Mouse (Mus musculus): ENCODE results near the gene Panx2. TPM values are rescaled to one million over a fixed set of nuclear protein-coding genes. Genes with fewer than 3 reads are reported as not detected.

The Panx2 gene
- polyA plus RNA-seq (2015; fragmentation: Nextera tagmentation; extraction: Ambion mirVana), result 0.59 and 0.96 TPM in 2 replicates

DNA sequence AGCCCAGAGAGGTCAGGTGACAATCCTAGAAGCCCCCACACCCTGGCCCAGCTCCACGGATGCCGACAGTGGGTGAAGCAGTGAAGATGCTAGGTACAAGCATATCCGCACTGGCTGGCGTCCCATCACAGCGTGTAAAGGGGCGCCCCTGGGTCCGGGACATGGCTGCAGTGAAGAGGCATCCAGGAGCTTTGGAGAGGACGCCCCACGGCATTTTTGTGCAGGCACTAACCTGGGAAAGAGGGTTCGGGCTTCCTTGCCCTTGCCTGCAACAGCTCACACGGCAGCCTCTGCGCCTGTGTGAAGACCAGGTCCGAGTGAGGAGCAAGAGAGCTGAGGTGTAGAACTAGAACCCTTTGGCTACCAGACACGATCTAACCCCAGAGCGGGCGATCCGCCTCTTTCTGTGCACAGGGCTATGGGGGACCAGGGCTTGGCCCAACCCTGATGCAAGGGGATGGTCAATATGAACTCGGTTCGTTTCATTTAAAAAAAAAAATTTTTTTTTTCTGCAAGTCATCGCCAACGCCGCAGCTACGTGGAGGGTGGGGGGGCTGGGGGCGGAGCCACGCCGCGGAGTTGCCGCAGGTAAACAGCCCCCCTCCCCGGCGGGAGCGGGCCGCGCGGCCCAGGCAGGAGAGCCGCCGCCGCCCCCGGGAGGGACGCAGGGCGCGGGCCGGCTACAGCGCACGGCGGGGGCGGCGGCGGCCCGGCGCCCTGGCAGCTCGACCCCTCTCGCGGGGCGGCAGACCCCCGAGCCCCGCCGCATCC lies at the start of gene Panx2:
Panx2 (plus strand) TSS at position 574 of the 771 bp plus-strand sequence.

DNA sequence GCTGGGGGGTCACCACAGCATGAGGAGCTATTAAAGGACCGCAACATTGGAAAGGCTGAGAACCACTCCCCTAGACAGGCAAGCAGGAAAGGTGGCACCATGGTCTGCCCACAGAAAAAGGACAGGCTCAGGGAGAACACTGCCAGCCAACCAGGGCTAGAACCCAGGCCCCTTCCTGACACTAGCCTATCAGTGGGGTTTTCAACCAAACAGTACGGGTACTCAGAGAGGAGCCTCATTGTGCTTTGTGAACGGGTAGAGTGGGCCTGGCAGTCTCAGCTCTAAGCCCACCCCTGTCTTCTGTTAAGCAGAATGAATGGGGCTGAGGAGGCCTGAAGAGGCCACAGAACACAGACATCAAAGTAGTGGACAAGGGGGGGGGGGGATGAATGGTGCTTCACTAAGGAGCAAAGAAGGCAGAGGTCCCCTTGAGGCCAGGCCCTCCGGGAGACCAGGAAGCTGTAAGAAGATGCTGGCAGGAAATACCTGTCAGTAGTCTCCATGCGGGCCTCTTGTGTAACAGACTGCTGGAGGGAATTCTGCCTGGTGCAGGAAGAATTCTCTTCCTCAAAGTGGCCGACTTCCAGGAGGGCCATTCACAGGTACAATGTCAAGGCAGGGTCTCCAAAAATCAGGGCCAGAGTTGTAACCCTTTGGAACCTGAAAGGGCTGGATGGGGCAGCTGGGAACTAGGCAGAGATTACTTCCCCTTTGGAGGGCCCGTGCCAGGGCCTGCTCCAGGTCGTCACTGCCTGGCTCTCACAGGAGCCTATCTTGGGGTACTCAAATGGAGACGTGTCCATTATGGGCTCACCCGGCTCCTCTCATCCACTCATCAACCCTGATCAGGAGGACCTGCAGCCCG lies 15.3 kb downstream of the Panx2 start, which contains the start of gene Trabd:
Trabd (plus strand) TSS at position 512 of the 865 bp plus-strand sequence.

GRCm38 (mm10) chr15:89088607-89089247 lies 29.2 kb downstream of the Panx2 start, which contains the start of gene Selenoo:
Selenoo (plus strand) TSS chr15:89089084.

GRCm38 (mm10) chr15:89122649-89123366 lies 63.3 kb downstream of the Panx2 start, which contains the start of gene Tubgcp6:
Tubgcp6 (minus strand) TSS chr15:89123112.

Other genes starting within 250 kb of the Panx2 start
- 8.8 and 11.5 TPM in 2 replicates for gene Alg12, start 240.4 kb upstream of the Panx2 start, polyA plus RNA-seq (2015; fragmentation: Nextera tagmentation; extraction: Ambion mirVana)
- 33.1 and 44.2 TPM in 2 replicates for gene Creld2, start 240.1 kb upstream of the Panx2 start, polyA plus RNA-seq (2015; fragmentation: Nextera tagmentation; extraction: Ambion mirVana)
- 40.0 and 40.8 TPM in 2 replicates for gene Pim3, start 197.5 kb upstream of the Panx2 start, polyA plus RNA-seq (2015; fragmentation: Nextera tagmentation; extraction: Ambion mirVana)
- not detected in 2 replicates for gene Ttll8, start 105.3 kb upstream of the Panx2 start, polyA plus RNA-seq (2015; fragmentation: Nextera tagmentation; extraction: Ambion mirVana)
- gene Mlc1, start 80.7 kb upstream of the Panx2 start, polyA plus RNA-seq (2015; fragmentation: Nextera tagmentation; extraction: Ambion mirVana), result 0.17 TPM in 1 of 2 replicates, not detected in the other
- 1.0 TPM in 1 of 2 replicates, not detected in the other for gene Mov10l1, start 76.8 kb upstream of the Panx2 start, polyA plus RNA-seq (2015; fragmentation: Nextera tagmentation; extraction: Ambion mirVana)
- gene Trabd, start 15.4 kb downstream of the Panx2 start, polyA plus RNA-seq (2015; fragmentation: Nextera tagmentation; extraction: Ambion mirVana), result 30.3 and 35.1 TPM in 2 replicates
- 18.2 and 26.4 TPM in 2 replicates for gene Selenoo, start 29.4 kb downstream of the Panx2 start, polyA plus RNA-seq (2015; fragmentation: Nextera tagmentation; extraction: Ambion mirVana)
- gene Tubgcp6, start 63.4 kb downstream of the Panx2 start, polyA plus RNA-seq (2015; fragmentation: Nextera tagmentation; extraction: Ambion mirVana), result 4.6 and 5.7 TPM in 2 replicates
- 12.6 and 15.6 TPM in 2 replicates for gene Hdac10, start 69.0 kb downstream of the Panx2 start, polyA plus RNA-seq (2015; fragmentation: Nextera tagmentation; extraction: Ambion mirVana)
- gene Mapk12, start 81.0 kb downstream of the Panx2 start, polyA plus RNA-seq (2015; fragmentation: Nextera tagmentation; extraction: Ambion mirVana), result 6.6 and 7.4 TPM in 2 replicates
- 6.2 and 8.2 TPM in 2 replicates for gene Mapk11, start 89.9 kb downstream of the Panx2 start, polyA plus RNA-seq (2015; fragmentation: Nextera tagmentation; extraction: Ambion mirVana)
- gene Plxnb2, start 121.1 kb downstream of the Panx2 start, polyA plus RNA-seq (2015; fragmentation: Nextera tagmentation; extraction: Ambion mirVana), result 70.4 and 71.3 TPM in 2 replicates
- gene Dennd6b, start 136.8 kb downstream of the Panx2 start, polyA plus RNA-seq (2015; fragmentation: Nextera tagmentation; extraction: Ambion mirVana), result 6.5 and 8.6 TPM in 2 replicates
- gene Ppp6r2, start 151.8 kb downstream of the Panx2 start, polyA plus RNA-seq (2015; fragmentation: Nextera tagmentation; extraction: Ambion mirVana), result 22.2 and 28.0 TPM in 2 replicates